Mouse (Mus musculus): ENCODE results near the gene Gjb6. TPM values are rescaled to one million over a fixed set of nuclear protein-coding genes. Genes with fewer than 3 reads are reported as not detected.

The Gjb6 gene
- polyA plus RNA-seq, 1 experiment from 2014 or later: 0.11 TPM

GRCm38 (mm10) chr14:57103121-57103520 lies 30.3 kb downstream of the Gjb6 start:
- no peak overlapping the region for H3K4me2 ChIP-seq
- ATAC-seq (replicated peaks; ENCODE audit: insufficient number of reproducible peaks, low FRiP score, low TSS enrichment): no peak
- H3K27me3 ChIP-seq (ENCODE audit: control insufficient read depth, insufficient read depth, low read length): peaks cover 61% of the 10 kb centered on the region
- H3K4me3 ChIP-seq (ENCODE audit: low read depth, low read length): no peak overlapping the region
- 0 out of 2 replicates have a peak, but pooled peaks cover 2% of the 10 kb centered on the region for H3K4me1 ChIP-seq (ENCODE audit: control insufficient read depth, insufficient read depth, low read length)
- H3K9me3 ChIP-seq (replicated peaks; ENCODE audit: control insufficient read depth, low read length): no peaks in the 10 kb centered on the region
- H3K9ac ChIP-seq (ENCODE audit: low read depth, low read length): no peak overlapping the region
- no peaks in the 10 kb centered on the region for H3K36me3 ChIP-seq (ENCODE audit: control insufficient read depth, insufficient read depth, low read length)
- WGBS (ENCODE audit: insufficient replicate concordance): 47% methylated on average over 6 of the region's 6 CpGs
- H3K27ac ChIP-seq (ENCODE audit: low read depth, low read length): no peak overlapping the region

DNA sequence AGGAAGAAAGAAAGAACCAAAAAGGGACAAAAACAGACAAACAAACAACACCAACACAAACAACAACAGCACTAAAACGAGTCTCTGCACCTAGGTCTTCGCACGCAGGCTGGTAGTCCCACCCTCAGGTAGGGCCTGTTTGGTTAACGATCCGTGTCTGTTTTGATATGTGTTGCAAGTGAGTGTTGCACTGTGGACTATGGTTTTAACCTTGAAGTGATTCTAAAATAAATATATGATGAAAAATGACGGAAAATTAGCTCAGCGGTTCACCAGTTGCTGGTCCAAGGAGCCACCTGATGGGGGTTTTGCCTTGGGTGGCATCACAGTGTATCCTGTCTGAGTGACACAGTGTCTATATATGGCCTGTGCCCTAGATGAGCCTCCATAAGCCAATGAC lies 31.8 kb downstream of the Gjb6 start:
- whole genome bisulfite sequencing (ENCODE audit: insufficient replicate concordance): 82% methylated on average over 7 of the region's 7 CpGs
- H3K36me3 ChIP-seq (ENCODE audit: control insufficient read depth, insufficient read depth, low read length): no peaks in the 10 kb centered on the region
- no peak overlapping the region for H3K4me3 ChIP-seq (ENCODE audit: low read depth, low read length)
- peaks cover 48% of the 10 kb centered on the region for H3K27me3 ChIP-seq (ENCODE audit: control insufficient read depth, insufficient read depth, low read length)
- no peak overlapping the region for H3K9ac ChIP-seq (ENCODE audit: low read depth, low read length)
- no peak overlapping the region for H3K4me2 ChIP-seq
- 0 out of 2 replicates have a peak, but pooled peaks cover 2% of the 10 kb centered on the region for H3K4me1 ChIP-seq (ENCODE audit: control insufficient read depth, insufficient read depth, low read length)
- H3K9me3 ChIP-seq (replicated peaks; ENCODE audit: control insufficient read depth, low read length): no peaks in the 10 kb centered on the region
- ATAC-seq (replicated peaks; ENCODE audit: insufficient number of reproducible peaks, low FRiP score, low TSS enrichment): no peak
- no peak overlapping the region for H3K27ac ChIP-seq (ENCODE audit: low read depth, low read length)

- no peak for ATAC-seq (replicated peaks; ENCODE audit: insufficient number of reproducible peaks, low FRiP score, low TSS enrichment)
- H3K27ac ChIP-seq (ENCODE audit: low read depth, low read length): no peak overlapping the region
- no peaks in the 10 kb centered on the region for H3K9me3 ChIP-seq (replicated peaks; ENCODE audit: control insufficient read depth, low read length)
- no peak overlapping the region for H3K4me2 ChIP-seq
- 43% methylated on average over 4 of the region's 4 CpGs for WGBS (ENCODE audit: insufficient replicate concordance)
- H3K4me3 ChIP-seq (ENCODE audit: low read depth, low read length): no peak overlapping the region
- no peak overlapping the region for H3K9ac ChIP-seq (ENCODE audit: low read depth, low read length)
- no peaks in the 10 kb centered on the region for H3K4me1 ChIP-seq (ENCODE audit: control insufficient read depth, insufficient read depth, low read length)
- no peaks in the 10 kb centered on the region for H3K36me3 ChIP-seq (ENCODE audit: control insufficient read depth, insufficient read depth, low read length)
- H3K27me3 ChIP-seq (ENCODE audit: control insufficient read depth, insufficient read depth, low read length): no peaks in the 10 kb centered on the region; the same call in 1 of the 2 replicates
Observed at GRCm38 (mm10) chr14:57095855-57096254, 37.6 kb downstream of the Gjb6 start.

DNA sequence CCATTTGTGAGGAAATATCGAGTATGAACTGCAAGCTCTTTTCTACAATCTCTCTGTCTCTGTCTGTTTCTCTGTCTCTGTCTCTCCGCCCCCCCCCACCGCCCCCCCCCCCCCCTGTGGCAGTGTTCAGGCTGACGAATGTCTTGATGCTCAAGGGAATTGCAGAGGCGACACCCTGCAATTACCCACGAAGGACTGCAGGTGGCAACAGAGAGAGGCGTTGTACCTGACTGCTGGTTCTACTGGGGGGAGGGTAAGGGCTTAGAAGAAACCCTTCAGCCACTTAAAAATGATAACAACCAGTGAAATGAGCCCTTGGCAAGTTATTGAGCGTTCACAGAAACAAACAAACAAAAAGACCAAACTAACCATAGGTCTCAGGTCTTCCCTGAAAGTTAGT lies 40.4 kb downstream of the Gjb6 start:
- no peak overlapping the region for H3K9ac ChIP-seq (ENCODE audit: low read depth, low read length)
- H3K36me3 ChIP-seq (ENCODE audit: control insufficient read depth, insufficient read depth, low read length): no peaks in the 10 kb centered on the region
- H3K4me3 ChIP-seq (ENCODE audit: low read depth, low read length): no peak overlapping the region
- no peaks in the 10 kb centered on the region for H3K27me3 ChIP-seq (ENCODE audit: control insufficient read depth, insufficient read depth, low read length)
- no peak overlapping the region for H3K27ac ChIP-seq (ENCODE audit: low read depth, low read length)
- H3K4me2 ChIP-seq: no peak overlapping the region
- H3K4me1 ChIP-seq (ENCODE audit: control insufficient read depth, insufficient read depth, low read length): no peaks in the 10 kb centered on the region
- no peak for ATAC-seq (replicated peaks; ENCODE audit: insufficient number of reproducible peaks, low FRiP score, low TSS enrichment)
- no peaks in the 10 kb centered on the region for H3K9me3 ChIP-seq (replicated peaks; ENCODE audit: control insufficient read depth, low read length)
- 4% methylated on average over 8 of the region's 8 CpGs for whole genome bisulfite sequencing (ENCODE audit: insufficient replicate concordance)

DNA sequence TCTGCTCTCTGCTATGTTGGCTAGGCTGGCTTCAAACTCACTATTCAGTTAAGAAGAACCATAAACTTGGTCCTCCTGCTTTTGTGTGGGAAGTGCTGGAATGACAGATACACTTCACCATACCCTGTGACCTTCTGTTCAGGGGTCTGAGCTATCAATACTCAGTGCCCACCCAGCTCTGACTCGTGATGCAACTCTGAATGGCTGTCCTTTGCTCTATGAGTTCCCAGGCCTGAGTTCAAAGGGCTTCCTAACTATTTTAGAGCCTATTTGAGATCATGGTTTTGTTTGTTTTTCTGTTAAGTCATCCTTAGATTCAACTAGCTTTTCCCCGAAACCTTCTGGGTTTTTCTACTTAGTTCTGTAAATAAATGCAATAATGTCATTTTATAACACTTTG lies 43.4 kb downstream of the Gjb6 start:
- Histone ChIP-seq H3K4me3 (ENCODE audit: low read depth, low read length) (no peak overlapping the region), H3K4me1 (ENCODE audit: control insufficient read depth, insufficient read depth, low read length) (no peaks in the 10 kb centered on the region), H3K9me3 (replicated peaks; ENCODE audit: control insufficient read depth, low read length) (no peaks in the 10 kb centered on the region), H3K27ac (ENCODE audit: low read depth, low read length) (no peak overlapping the region), H3K36me3 (ENCODE audit: control insufficient read depth, insufficient read depth, low read length) (no peaks in the 10 kb centered on the region), H3K4me2 (no peak overlapping the region), H3K9ac (ENCODE audit: low read depth, low read length) (no peak overlapping the region), H3K27me3 (ENCODE audit: control insufficient read depth, insufficient read depth, low read length) (no peaks in the 10 kb centered on the region)
- ATAC-seq (replicated peaks; ENCODE audit: insufficient number of reproducible peaks, low FRiP score, low TSS enrichment): no peak
- 57% methylated on average over 2 of the region's 2 CpGs for WGBS (ENCODE audit: insufficient replicate concordance)

DNA sequence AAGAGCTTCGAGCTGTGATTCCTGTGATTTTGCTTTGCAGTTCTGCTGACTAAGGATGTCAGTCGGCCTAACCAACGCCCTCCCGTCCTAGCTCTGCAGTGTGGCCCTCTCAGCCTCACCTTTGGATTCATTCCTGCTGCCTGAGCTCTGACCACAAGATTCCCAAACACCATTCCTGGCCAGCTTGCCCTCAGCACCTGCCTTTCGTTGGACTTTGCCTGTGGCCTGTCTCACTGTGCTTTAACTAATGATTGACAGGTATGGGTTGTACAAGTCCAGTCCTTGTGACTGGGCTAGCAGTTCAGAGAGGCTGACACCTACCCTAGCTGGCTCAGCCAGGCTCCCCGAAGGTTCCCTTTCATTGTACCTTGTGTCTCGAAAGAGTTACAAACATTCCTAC lies 44.3 kb downstream of the Gjb6 start:
- no peaks in the 10 kb centered on the region for H3K36me3 ChIP-seq (ENCODE audit: control insufficient read depth, insufficient read depth, low read length)
- no peak overlapping the region for H3K27ac ChIP-seq (ENCODE audit: low read depth, low read length)
- H3K9ac ChIP-seq (ENCODE audit: low read depth, low read length): no peak overlapping the region
- 77% methylated on average over 7 of the region's 7 CpGs for WGBS (ENCODE audit: insufficient replicate concordance)
- H3K4me3 ChIP-seq (ENCODE audit: low read depth, low read length): no peak overlapping the region
- H3K4me2 ChIP-seq: no peak overlapping the region
- H3K27me3 ChIP-seq (ENCODE audit: control insufficient read depth, insufficient read depth, low read length): no peaks in the 10 kb centered on the region
- no peaks in the 10 kb centered on the region for H3K9me3 ChIP-seq (replicated peaks; ENCODE audit: control insufficient read depth, low read length)
- no peak for ATAC-seq (replicated peaks; ENCODE audit: insufficient number of reproducible peaks, low FRiP score, low TSS enrichment)
- no peaks in the 10 kb centered on the region; the same call in 1 of the 2 replicates for H3K4me1 ChIP-seq (ENCODE audit: control insufficient read depth, insufficient read depth, low read length)

DNA sequence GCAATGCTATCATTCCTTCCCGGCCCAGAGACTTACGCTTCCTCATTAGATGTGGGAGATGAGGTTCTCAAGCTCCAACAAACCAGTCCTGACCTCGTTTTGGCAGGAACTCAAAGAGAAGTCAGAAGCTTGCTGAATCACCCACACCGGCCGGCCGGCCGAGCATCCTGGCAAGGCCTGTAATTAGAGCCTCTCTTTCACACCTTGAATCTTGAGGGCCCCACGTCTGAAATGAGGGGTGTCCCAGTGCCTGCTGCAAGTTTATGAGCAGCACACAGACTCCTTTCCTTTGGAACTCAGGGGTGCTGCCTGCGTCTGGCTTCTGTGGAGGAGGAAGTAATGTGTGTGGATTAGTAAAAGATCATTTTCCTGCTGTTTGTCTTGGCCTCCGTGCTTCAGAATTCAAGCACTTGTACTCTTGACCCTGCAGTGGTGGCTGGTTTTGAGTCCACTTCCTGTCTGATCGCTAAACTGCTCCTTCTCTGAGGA lies 49.2 kb downstream of the Gjb6 start:
- no peak for ATAC-seq (replicated peaks; ENCODE audit: insufficient number of reproducible peaks, low FRiP score, low TSS enrichment)
- Histone ChIP-seq H3K27me3 (ENCODE audit: control insufficient read depth, insufficient read depth, low read length) (no peaks in the 10 kb centered on the region), H3K4me1 (ENCODE audit: control insufficient read depth, insufficient read depth, low read length) (no peaks in the 10 kb centered on the region; the same call in 1 of the 2 replicates), H3K9ac (ENCODE audit: low read depth, low read length) (no peak overlapping the region), H3K27ac (ENCODE audit: low read depth, low read length) (no peak overlapping the region), H3K4me2 (peak overlapping the region; percentile 24; the same call in 1 of the 2 replicates), H3K36me3 (ENCODE audit: control insufficient read depth, insufficient read depth, low read length) (no peaks in the 10 kb centered on the region), H3K9me3 (replicated peaks; ENCODE audit: control insufficient read depth, low read length) (no peaks in the 10 kb centered on the region), H3K4me3 (ENCODE audit: low read depth, low read length) (no peak overlapping the region)
- 37% methylated on average over 11 of the region's 11 CpGs for WGBS (ENCODE audit: insufficient replicate concordance)

DNA sequence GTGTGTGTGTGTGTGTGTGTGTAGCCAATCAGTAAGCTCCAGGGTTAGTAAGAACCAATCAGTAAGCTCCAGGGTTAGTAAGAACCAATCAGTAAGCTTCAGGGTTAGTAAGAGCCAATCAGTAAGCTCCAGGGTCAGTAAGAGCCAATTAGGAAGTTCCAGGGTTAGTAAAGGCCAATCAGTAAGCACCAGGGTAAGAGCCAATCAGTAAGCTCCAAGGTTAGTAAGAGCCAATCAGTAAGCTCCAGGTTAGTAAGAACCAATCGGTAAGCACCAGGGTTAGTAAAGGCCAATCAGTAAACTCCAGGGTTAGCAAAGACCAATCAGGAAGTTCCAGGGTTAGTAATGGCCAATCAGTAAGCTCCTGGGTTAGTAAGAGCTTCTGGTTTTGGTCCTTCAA lies 50.5 kb downstream of the Gjb6 start:
- Histone ChIP-seq H3K9me3 (replicated peaks; ENCODE audit: control insufficient read depth, low read length) (no peaks in the 10 kb centered on the region), H3K27me3 (ENCODE audit: control insufficient read depth, insufficient read depth, low read length) (no peaks in the 10 kb centered on the region), H3K4me2 (no peak overlapping the region), H3K9ac (ENCODE audit: low read depth, low read length) (no peak overlapping the region), H3K27ac (ENCODE audit: low read depth, low read length) (no peak overlapping the region), H3K4me3 (ENCODE audit: low read depth, low read length) (no peak overlapping the region), H3K36me3 (ENCODE audit: control insufficient read depth, insufficient read depth, low read length) (no peaks in the 10 kb centered on the region), H3K4me1 (ENCODE audit: control insufficient read depth, insufficient read depth, low read length) (no peaks in the 10 kb centered on the region; the same call in 1 of the 2 replicates)
- WGBS (ENCODE audit: insufficient replicate concordance): 84% methylated on average over 1 of the region's 1 CpGs
- no peak for ATAC-seq (replicated peaks; ENCODE audit: insufficient number of reproducible peaks, low FRiP score, low TSS enrichment)

GRCm38 (mm10) chr14:57075537-57075936 lies 57.9 kb downstream of the Gjb6 start:
- Histone ChIP-seq H3K36me3 (ENCODE audit: control insufficient read depth, insufficient read depth, low read length) (no peaks in the 10 kb centered on the region), H3K9me3 (replicated peaks; ENCODE audit: control insufficient read depth, low read length) (no peaks in the 10 kb centered on the region), H3K4me3 (ENCODE audit: low read depth, low read length) (no peak overlapping the region), H3K4me2 (no peak overlapping the region), H3K27me3 (ENCODE audit: control insufficient read depth, insufficient read depth, low read length) (no peaks in the 10 kb centered on the region), H3K27ac (ENCODE audit: low read depth, low read length) (no peak overlapping the region), H3K9ac (ENCODE audit: low read depth, low read length) (no peak overlapping the region), H3K4me1 (ENCODE audit: control insufficient read depth, insufficient read depth, low read length) (no peaks in the 10 kb centered on the region)
- no peak for ATAC-seq (replicated peaks; ENCODE audit: insufficient number of reproducible peaks, low FRiP score, low TSS enrichment)
- WGBS (ENCODE audit: insufficient replicate concordance): 74% methylated on average over 6 of the region's 6 CpGs

All from heart, embryonic 11.5 days (tissue).